Mouse (Mus musculus) testis, postnatal 14 days (tissue): Measurements from ENCODE around the gene Gm5475.

Experiments used
- DNase-seq: peaks from one replicate; pipeline ENCODE4 v3.0.0; 2021; ENCODE audit warnings: low spot score

Gene Gm5475

GRCm38 (mm10) chr15:100414011-100414410, 7.9 kb upstream of the Gm5475 start:
- no peak for DNase-seq

GRCm38 (mm10) chr15:100414942-100415341, 7.0 kb upstream of the Gm5475 start:
- DNase-seq = no peak

- DNase-seq = no peak
Measured at GRCm38 (mm10) chr15:100415684-100416083, 6.3 kb upstream of the Gm5475 start.

- DNase-seq = no peak
Measured at GRCm38 (mm10) chr15:100417854-100418450, 4.0 kb upstream of the Gm5475 start.

GRCm38 (mm10) chr15:100419311-100419710, 2.6 kb upstream of the Gm5475 start:
- DNase-seq = no peak

GRCm38 (mm10) chr15:100419901-100420745, 1.8 kb upstream of the Gm5475 start:
- DNase-seq = no peak

GRCm38 (mm10) chr15:100421059-100421757, 739 bp upstream of the Gm5475 start:
- DNase-seq = no peak

- no peak for DNase-seq
Measured at GRCm38 (mm10) chr15:100422476-100422875, 529 bp downstream of the Gm5475 start.

- DNase-seq = peak; percentile 98
Measured at GRCm38 (mm10) chr15:100422899-100423860, 1.2 kb downstream of the Gm5475 start.

GRCm38 (mm10) chr15:100423916-100424315, 2.0 kb downstream of the Gm5475 start:
- no peak for DNase-seq

- no peak for DNase-seq
Measured at GRCm38 (mm10) chr15:100424396-100425122, 2.6 kb downstream of the Gm5475 start, which contains the start of gene Slc11a2. TSS of gene Slc11a2 (minus strand) at chr15:100425072.

- DNase-seq = peak; percentile 71
Measured at GRCm38 (mm10) chr15:100428296-100428905, 6.5 kb downstream of the Gm5475 start.

- peak; percentile 73 for DNase-seq
Measured at GRCm38 (mm10) chr15:100429959-100430565, 8.1 kb downstream of the Gm5475 start.

GRCm38 (mm10) chr15:100433234-100433633, 11.3 kb downstream of the Gm5475 start:
- no peak for DNase-seq

GRCm38 (mm10) chr15:100436112-100436511, 14.2 kb downstream of the Gm5475 start:
- DNase-seq = no peak

GRCm38 (mm10) chr15:100436518-100436917, 14.6 kb downstream of the Gm5475 start:
- no peak for DNase-seq

GRCm38 (mm10) chr15:100443126-100443922, 21.4 kb downstream of the Gm5475 start:
- peak; percentile 84 for DNase-seq

GRCm38 (mm10) chr15:100446887-100447286, 24.9 kb downstream of the Gm5475 start:
- DNase-seq = no peak

GRCm38 (mm10) chr15:100448572-100448971, 26.6 kb downstream of the Gm5475 start:
- no peak for DNase-seq
